Mouse (Mus musculus): ENCODE data around the gene Serpinf1.

DNA sequence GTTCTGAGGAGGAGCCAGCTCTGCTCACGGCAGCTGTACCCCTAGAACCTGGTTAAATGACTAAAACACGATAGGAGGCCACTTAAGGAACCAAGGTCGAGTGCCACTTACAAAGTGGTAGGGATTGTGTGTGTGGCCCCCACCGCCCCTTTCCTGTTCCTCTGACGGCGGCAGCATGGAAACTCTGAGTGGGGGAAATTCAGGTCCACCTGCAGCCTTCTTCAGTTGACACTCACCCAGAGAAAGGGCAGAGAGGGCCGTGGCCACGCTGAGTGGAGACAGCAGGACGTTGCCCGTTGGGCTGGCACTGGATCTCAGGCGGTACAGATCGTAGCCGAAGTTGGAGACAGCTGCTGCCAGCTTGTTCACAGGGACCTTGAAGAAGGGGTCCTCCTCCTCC, 6.5 kb downstream of the Serpinf1 start:
- no peak for TF ChIP-seq CTCF (IDR thresholded peaks at IDR 0.05; ENCODE audit: low read depth)
- no peak for TF ChIP-seq EP300 (IDR thresholded peaks at IDR 0.05; ENCODE audit: low read depth)

Measured in liver, postnatal 0 days (tissue).